Mouse (Mus musculus) liver, embryonic 13.5 days (tissue): ENCODE results near the gene Glyr1. TPM values are rescaled to one million over a fixed set of nuclear protein-coding genes. Genes with fewer than 3 reads are reported as not detected.

Experiments
- ATAC-seq: fragments of 200-750 bp; cut with Nextera tagmentation; 2 replicates; pipeline ENCODE4 v1.8.0; 2017; ENCODE audit warnings: low read depth, mild to moderate bottlenecking, moderate number of reproducible peaks, moderate library complexity
- DNase-seq: peaks from one replicate; pipeline ENCODE4 v3.0.0; 2022
- H3K27ac ChIP-seq: fragments of 300-500 bp; sonication (generic); 2 replicates; pipeline ENCODE4 v1.5.1; 2015; ENCODE audit warnings: moderate library complexity, mild to moderate bottlenecking, inconsistent platforms
- H3K27me3 ChIP-seq: fragments of 300-500 bp; sonication (generic); 2 replicates; pipeline ENCODE4 v1.6.1; 2015; ENCODE audit warnings: mild to moderate bottlenecking, inconsistent platforms
- H3K36me3 ChIP-seq: fragments of 300-500 bp; sonication (generic); 2 replicates; pipeline ENCODE4 v1.6.1; 2015; ENCODE audit warnings: mild to moderate bottlenecking, inconsistent platforms
- H3K4me1 ChIP-seq: fragments of 300-500 bp; sonication (generic); replicated peaks from 2 replicates; pipeline ENCODE4 v1.6.1; 2015; ENCODE audit warnings: inconsistent platforms
- H3K4me2 ChIP-seq: fragments of 300-500 bp; sonication (generic); 2 replicates; pipeline ENCODE4 v1.6.1; 2015; ENCODE audit warnings: inconsistent platforms, mild to moderate bottlenecking, moderate library complexity
- H3K4me3 ChIP-seq: fragments of 300-500 bp; sonication (generic); replicated peaks from 2 replicates; pipeline ENCODE4 v1.5.1; 2015; ENCODE audit warnings: mild to moderate bottlenecking, inconsistent platforms
- H3K9ac ChIP-seq: fragments of 300-500 bp; sonication (generic); 2 replicates; pipeline ENCODE4 v1.6.1; 2015; ENCODE audit warnings: mild to moderate bottlenecking, inconsistent platforms
- H3K9me3 ChIP-seq: fragments of 300-500 bp; sonication (generic); replicated peaks from 2 replicates; pipeline ENCODE4 v1.6.1; 2016; ENCODE audit warnings: inconsistent platforms
- WGBS: fragments of 180-500 bp; shearing (Covaris S2); methylation state at CpG from one replicate; pipeline ENCODE4 v1.1.7; 2015; ENCODE audit not compliant: insufficient replicate concordance; 5-methylcytosine and 5-hydroxymethylcytosine counted together
- polyA plus RNA-seq: library from polyadenylated mRNA; unstranded; fragments of >200 nt; fragmentation: Nextera tagmentation; extraction: Ambion mirVana; gene quantifications from 2 replicates; pipeline ENCODE4 v1.2.1, GENCODE M21; 2015

Glyr1 gene
- polyA plus RNA-seq, 1 experiment from 2014 or later: 44.6 TPM

DNA sequence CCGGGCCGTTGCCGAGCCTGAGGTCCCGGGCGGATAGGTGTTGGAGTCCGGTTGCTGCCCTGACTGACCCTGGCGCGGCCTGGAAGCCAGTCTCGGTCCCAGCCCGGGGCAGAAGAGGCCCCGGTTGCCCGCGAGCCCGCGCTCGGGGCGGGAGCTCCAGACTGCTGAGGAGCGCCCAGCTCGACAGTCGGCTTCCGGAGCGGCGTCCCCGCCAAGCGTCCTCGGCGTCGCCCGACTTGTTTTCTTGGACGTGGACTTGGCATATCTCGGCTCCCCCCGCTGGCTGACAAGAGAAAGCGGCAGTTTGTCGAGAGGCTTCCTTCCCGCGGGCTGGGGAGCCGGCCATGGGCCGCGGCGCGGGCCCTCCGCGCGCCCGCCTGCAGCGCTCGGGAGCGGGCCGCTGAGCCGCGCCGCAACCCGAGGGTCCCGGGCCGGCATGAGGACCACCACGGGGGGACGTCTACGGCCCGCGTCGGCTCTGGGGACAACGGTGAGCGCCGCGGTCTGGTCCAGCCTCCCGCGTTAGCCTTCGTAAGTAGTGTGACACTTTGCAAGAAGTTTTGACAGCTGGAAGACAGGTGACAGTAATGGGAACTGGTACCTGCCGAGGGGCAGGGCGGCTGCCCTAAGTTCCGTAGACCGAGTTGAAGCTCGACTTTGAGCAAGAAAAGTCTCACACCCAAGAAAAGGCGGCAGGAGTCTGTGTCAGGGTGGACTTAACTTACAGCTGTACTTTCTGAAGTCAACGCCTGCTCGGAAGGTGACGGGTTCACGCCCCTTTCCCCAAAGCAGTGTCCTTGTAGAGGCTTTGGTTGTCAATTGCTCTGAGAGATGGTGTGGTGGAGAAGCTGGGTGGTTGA is 818 bp upstream of the Glyr1 start:
- under 1% methylated on average over 78 of the region's 78 CpGs for WGBS
- peak; percentile 75 for ATAC-seq
- Histone ChIP-seq H3K9ac (peak overlapping the region; percentile 97), H3K27ac (peak overlapping the region; percentile 97), H3K4me2 (peak overlapping the region; percentile 92), H3K4me3 (peak overlapping the region; percentile 98), H3K36me3 (peaks cover 43% of the 10 kb centered on the region), H3K4me1 (peaks cover 32% of the 10 kb centered on the region), H3K27me3 (no peaks in the 10 kb centered on the region), H3K9me3 (no peaks in the 10 kb centered on the region)
- DNase-seq: peak; percentile 65

DNA sequence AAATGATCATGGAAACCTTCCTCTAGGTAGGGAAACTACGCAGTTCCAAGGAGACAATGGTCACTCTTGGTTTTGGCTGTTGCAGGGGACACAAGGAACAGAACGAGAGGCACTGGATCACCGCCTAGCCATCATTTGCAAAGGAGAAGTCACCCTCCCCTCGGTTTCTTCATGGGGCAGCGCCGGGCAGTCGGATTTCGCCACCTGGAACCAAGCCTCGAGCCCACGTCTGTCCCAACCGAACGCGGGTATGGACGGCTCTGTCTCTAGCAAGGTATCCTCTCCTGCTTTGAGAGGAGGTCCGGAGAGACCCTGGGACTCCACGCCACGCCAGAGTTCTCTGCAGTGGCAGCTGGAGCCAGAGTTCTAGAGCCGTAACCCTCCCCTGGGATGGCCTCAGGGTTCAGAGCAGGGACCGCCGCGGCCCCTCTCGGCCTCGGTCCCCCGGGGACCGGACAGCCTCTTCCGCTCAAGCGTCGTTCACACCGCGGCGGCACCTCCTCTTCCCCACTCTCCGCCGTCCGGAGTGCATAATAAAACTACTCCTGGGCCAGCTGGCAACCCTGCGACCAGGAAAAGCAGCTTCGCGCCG is 385 bp downstream of the Glyr1 start:
- DNase-seq: no peak

GRCm38 (mm10) chr16:5045322-5045721 is 4.3 kb downstream of the Glyr1 start:
- H3K27ac ChIP-seq: no peak overlapping the region
- WGBS: 94% methylated on average over 3 of the region's 3 CpGs
- ATAC-seq: no peak
- no peak overlapping the region for H3K9ac ChIP-seq
- H3K4me1 ChIP-seq: peaks cover 19% of the 10 kb centered on the region
- H3K9me3 ChIP-seq: no peaks in the 10 kb centered on the region
- no peak overlapping the region for H3K4me2 ChIP-seq
- DNase-seq: no peak
- H3K4me3 ChIP-seq: no peak overlapping the region
- H3K27me3 ChIP-seq: no peaks in the 10 kb centered on the region
- H3K36me3 ChIP-seq: peaks cover 72% of the 10 kb centered on the region

More for the DNA sequence above, 385 bp downstream of the Glyr1 start:
- Histone ChIP-seq H3K9me3 (no peaks in the 10 kb centered on the region), H3K4me3 (peak overlapping the region; percentile 98), H3K9ac (peak overlapping the region; percentile 98), H3K27ac (peak overlapping the region; percentile 87), H3K36me3 (peaks cover 48% of the 10 kb centered on the region), H3K27me3 (no peaks in the 10 kb centered on the region), H3K4me2 (peak overlapping the region; percentile 89), H3K4me1 (peaks cover 32% of the 10 kb centered on the region)
- ATAC-seq: peak; percentile 49
- WGBS: under 1% methylated on average over 38 of the region's 38 CpGs

DNA sequence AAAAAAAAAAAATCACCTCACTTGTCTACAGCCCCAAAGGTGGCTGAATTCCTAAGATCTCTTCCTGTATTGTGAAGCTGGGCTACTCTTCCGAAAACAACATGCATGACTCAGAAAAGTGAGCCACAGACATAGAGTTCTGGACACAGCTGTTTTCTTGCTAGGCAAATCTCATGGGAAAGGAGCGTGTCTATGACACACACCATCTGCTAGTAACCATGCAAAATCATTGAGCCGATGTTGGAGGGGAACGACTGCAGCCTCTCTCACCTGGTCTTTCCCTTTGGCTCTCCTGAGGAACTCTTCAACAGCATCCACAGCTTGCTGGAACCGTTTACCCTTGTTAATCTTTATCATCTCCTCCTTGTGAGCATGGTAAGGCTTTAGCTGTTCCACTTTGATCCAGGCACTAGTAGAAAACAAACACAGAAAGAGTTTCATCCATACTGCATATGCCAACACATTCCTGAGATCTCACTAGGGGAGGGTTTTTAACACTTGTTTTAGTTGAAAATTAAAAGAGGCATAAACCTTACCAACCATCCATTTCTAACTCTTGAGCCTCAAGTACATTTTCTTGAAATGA is 12.9 kb downstream of the Glyr1 start:
- no peaks in the 10 kb centered on the region for H3K4me1 ChIP-seq
- no peak overlapping the region for H3K27ac ChIP-seq
- peaks cover 95% of the 10 kb centered on the region for H3K36me3 ChIP-seq
- WGBS: 89% methylated on average over 5 of the region's 5 CpGs
- DNase-seq: no peak
- H3K4me2 ChIP-seq: no peak overlapping the region
- no peak overlapping the region for H3K9ac ChIP-seq
- no peak overlapping the region for H3K4me3 ChIP-seq
- H3K9me3 ChIP-seq: no peaks in the 10 kb centered on the region
- no peak for ATAC-seq
- H3K27me3 ChIP-seq: no peaks in the 10 kb centered on the region

DNA sequence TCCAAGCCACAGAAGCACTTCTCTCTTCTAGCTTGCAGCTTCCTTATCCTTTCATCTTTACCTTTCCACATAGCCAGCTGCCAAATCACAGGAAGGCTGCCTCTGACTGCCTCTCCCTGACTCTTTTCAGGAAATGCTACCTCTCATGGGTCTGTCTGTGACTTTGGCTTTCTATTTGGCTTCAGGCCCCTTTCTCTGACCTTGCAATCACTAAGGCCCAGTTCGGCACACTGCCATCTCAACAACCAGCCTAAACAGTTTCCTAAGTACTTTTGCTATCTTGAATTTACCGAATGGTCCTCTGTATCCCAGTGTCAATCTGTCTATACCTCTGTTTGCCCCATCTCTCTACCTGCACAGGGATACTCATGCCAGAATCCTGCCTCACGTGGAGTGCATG is 14.1 kb downstream of the Glyr1 start:
- ATAC-seq (no peak), DNase-seq (no peak)

GRCm38 (mm10) chr16:5029847-5030246 is 19.8 kb downstream of the Glyr1 start:
- WGBS: 45% methylated on average over 2 of the region's 2 CpGs
- Histone ChIP-seq H3K4me1 (no peaks in the 10 kb centered on the region), H3K9ac (no peak overlapping the region), H3K4me2 (no peak overlapping the region), H3K9me3 (no peaks in the 10 kb centered on the region), H3K36me3 (peaks cover 99% of the 10 kb centered on the region), H3K27me3 (no peaks in the 10 kb centered on the region), H3K27ac (no peak overlapping the region), H3K4me3 (no peak overlapping the region)
- DNase-seq (no peak), ATAC-seq (no peak)

More for the DNA sequence above, 14.1 kb downstream of the Glyr1 start:
- H3K36me3 ChIP-seq: peaks cover 95% of the 10 kb centered on the region
- H3K4me1 ChIP-seq: no peaks in the 10 kb centered on the region
- no peak overlapping the region for H3K4me2 ChIP-seq
- WGBS: 92% methylated on average over 3 of the region's 3 CpGs
- no peaks in the 10 kb centered on the region for H3K9me3 ChIP-seq
- no peak overlapping the region for H3K27ac ChIP-seq
- H3K9ac ChIP-seq: no peak overlapping the region
- H3K27me3 ChIP-seq: no peaks in the 10 kb centered on the region
- no peak overlapping the region for H3K4me3 ChIP-seq

- no peak overlapping the region for H3K4me3 ChIP-seq
- no peak overlapping the region for H3K27ac ChIP-seq
- ATAC-seq (no peak), DNase-seq (no peak)
- H3K4me1 ChIP-seq: no peaks in the 10 kb centered on the region
- no peaks in the 10 kb centered on the region for H3K9me3 ChIP-seq
- H3K27me3 ChIP-seq: no peaks in the 10 kb centered on the region
- H3K36me3 ChIP-seq: peaks cover 99% of the 10 kb centered on the region
- no peak overlapping the region for H3K9ac ChIP-seq
- H3K4me2 ChIP-seq: no peak overlapping the region
- 88% methylated on average over 3 of the region's 3 CpGs for WGBS
Measured at GRCm38 (mm10) chr16:5024021-5024420, 25.6 kb downstream of the Glyr1 start.

GRCm38 (mm10) chr16:5014578-5014977 is 35.1 kb downstream of the Glyr1 start:
- Histone ChIP-seq H3K27me3 (0 out of 2 replicates have a peak, but pooled peaks cover 5% of the 10 kb centered on the region), H3K4me2 (no peak overlapping the region), H3K9me3 (no peaks in the 10 kb centered on the region), H3K4me3 (no peak overlapping the region), H3K9ac (no peak overlapping the region), H3K27ac (no peak overlapping the region), H3K4me1 (peaks cover 31% of the 10 kb centered on the region), H3K36me3 (peaks cover 53% of the 10 kb centered on the region)
- no peak for DNase-seq
- 86% methylated on average over 4 of the region's 4 CpGs for WGBS
- no peak for ATAC-seq

GRCm38 (mm10) chr16:5013054-5013838 is 36.4 kb downstream of the Glyr1 start, which contains the start of gene Rogdi:
TSS of gene Rogdi (minus strand) at chr16:5013553.
- peaks cover 40% of the 10 kb centered on the region for H3K36me3 ChIP-seq

DNA sequence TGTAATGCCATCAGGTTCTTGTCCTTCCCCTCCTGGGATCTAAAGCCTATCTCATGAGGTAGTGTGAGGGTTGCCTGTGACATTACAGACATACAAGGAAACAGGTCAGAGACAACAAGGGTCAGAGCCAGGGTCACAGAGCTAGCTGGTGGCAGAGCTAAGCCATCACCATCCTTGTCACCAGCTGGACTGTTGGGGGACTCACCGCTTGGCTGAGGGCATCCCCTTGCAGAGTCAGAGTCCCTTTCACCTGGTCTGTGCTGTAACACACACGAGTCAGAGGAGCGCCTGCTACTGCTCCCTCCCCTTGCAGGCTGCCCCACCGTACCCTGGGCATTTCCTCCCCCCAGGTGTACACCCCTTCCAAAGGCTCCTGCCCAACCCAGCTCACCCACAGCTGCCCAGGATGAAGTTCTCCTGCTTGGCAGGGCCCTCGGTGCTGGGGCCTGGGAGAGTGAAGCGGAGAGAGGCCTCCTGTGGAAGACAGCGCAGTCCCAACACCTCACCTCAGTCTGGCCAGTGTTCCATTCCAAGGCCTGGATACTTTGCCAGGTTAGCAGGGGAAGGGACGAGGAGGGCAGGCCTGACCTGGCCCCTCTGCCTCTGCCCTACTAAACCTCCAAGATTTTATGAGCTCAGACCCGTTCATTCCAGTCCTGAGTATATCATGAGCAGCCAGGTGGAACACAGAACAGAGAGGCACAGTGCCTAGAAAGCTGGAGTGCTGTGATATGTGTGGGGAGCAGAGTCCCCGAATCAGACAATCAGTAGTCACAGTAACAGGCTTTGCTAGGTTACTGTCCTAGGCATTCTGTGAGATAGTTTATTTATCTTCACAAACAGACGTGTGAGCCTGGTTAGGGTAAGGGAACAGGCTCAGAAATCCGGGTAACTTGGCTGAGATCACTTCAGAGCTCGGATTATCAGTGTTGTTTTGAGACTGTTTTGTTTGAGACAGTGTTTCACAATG is 37.3 kb downstream of the Glyr1 start:
- DNase-seq (peak; percentile 63), ATAC-seq (peak; percentile 64)
- H3K9ac ChIP-seq: peak overlapping the region; percentile 74
- 0 out of 2 replicates have a peak, but pooled peaks cover 5% of the 10 kb centered on the region for H3K27me3 ChIP-seq
- H3K27ac ChIP-seq: peak overlapping the region; percentile 73
- H3K4me1 ChIP-seq: peaks cover 39% of the 10 kb centered on the region
- peak overlapping the region; percentile 70 for H3K4me3 ChIP-seq
- H3K4me2 ChIP-seq: peak overlapping the region; percentile 89
- H3K9me3 ChIP-seq: no peaks in the 10 kb centered on the region
- 35% methylated on average over 13 of the region's 13 CpGs for WGBS
- H3K36me3 ChIP-seq: peaks cover 31% of the 10 kb centered on the region

More at GRCm38 (mm10) chr16:5013054-5013838, 36.4 kb downstream of the Glyr1 start, which contains the start of gene Rogdi:
- peak within 1 kb of the TSS; percentile 74 for H3K9ac ChIP-seq
- H3K9me3 ChIP-seq: no peaks in the 10 kb centered on the region
- 0 out of 2 replicates have a peak, but pooled peaks cover 5% of the 10 kb centered on the region for H3K27me3 ChIP-seq
- ATAC-seq: peak; percentile 91
- H3K4me3 ChIP-seq: peak within 1 kb of the TSS; percentile 70
- peak within 1 kb of the TSS; percentile 73 for H3K27ac ChIP-seq
- peaks cover 34% of the 10 kb centered on the region for H3K4me1 ChIP-seq
- H3K4me2 ChIP-seq: peak within 1 kb of the TSS; percentile 89
- WGBS: under 1% methylated on average over 63 of the region's 63 CpGs
- DNase-seq: peak; percentile 97
